Mouse (Mus musculus) ovary, adult 18-20 months (tissue): ENCODE data around the gene Pfdn6.
A peak's percentile ranks its signal among the peaks of the same experiment; 100 is the strongest.
"Not testable (repeated sequence)": the region's sequence is repeated elsewhere in the genome, so short reads cannot be mapped to it uniquely, and the experiment has no call there.

ENCODE experiments used
- DNase-seq: peaks from one replicate; pipeline ENCODE4 v3.0.0; 2022; ENCODE audit warnings: low spot score, mixed read lengths

Pfdn6 gene

DNA sequence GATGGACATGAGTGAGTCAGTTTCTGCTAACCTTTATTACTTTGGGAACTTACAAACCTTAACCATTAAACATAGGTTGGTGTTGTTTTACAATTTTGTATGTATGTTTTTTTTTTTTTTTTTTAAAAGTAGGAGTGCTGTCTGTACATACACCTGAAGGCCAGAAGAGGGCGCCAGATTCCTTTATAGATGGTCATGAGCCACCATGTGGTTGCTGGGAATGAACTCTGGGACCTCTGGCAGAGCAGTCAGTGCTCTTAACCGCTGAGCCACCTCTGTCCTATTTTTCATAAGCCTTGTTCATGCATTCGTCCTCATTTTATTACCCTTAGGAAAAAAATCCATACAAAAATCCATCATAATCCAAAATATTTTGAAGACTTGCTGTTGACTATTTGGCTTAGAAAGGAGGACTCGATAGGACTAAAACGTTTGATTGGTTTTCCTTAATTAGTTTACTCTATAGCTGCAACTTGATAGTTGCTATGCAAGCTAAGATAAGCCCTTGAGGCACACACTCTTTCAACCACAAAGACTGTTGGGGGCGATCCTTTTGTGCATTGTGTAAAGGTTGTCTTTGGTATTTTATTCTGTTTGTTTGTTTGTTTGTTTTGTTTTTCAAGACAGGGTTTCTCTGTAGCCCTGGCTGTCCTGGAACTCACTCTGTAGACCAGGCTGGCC, 42.9 kb downstream of the Pfdn6 start:
- DNase-seq, result no peak

DNA sequence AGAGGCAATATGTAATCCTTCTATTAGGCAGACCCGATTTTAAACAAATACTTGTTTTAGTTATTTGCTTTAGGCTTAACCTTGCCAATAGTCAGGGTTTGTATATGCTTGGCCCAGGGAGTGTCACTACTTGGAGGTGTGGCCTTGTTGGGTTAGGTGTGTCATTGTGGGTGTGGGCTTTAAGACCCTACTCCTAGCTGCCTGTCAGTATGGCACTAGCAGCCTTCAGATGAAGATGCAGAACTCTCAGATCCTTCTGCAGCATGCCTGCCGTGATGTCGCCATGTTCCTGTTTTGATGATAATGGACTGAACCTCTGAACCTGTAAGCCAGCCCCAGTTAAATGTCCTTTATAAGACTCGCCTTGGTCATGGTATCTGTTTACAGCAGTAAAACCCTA, 47.1 kb downstream of the Pfdn6 start:
- DNase-seq, result not testable (repeated sequence)

DNA sequence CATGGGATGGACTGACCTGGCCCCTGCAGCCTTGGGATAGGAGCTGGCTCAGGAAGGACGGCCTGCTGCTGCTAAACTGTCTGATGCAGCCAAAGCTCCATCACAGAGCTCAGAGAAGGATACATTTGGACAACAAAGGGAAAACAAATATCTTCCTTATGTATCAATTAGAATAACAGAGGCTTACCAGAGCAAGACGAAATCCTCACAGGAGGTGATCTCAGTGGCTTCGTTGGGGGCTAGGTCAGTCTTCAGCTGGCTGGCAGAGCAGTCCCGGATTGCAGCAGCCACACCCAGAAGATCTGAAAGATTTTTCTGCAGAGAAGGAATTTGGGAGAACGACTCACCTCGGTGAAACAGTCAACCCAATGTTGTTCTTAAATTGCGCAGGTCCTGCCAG, 47.7 kb downstream of the Pfdn6 start:
- no peak for DNase-seq

DNA sequence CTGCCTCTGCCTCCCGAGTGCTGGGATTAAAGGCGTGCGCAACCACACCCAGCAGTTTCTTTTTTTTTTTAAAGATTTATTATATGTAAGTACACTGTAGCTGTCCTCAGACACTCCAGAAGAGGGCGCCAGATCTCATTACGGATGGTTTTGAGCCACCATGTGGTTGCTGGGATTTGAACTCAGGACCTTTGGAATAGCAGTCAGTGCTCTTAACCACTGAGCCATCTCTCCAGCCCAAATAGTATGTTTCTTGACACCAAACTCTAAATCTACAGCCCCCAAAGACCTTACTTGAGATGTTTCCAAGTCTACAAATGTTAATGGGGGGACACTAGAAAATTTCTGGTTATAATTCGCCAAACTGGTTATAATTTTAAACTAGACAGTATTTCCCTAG, 48.3 kb downstream of the Pfdn6 start:
- not testable (repeated sequence) for DNase-seq

DNA sequence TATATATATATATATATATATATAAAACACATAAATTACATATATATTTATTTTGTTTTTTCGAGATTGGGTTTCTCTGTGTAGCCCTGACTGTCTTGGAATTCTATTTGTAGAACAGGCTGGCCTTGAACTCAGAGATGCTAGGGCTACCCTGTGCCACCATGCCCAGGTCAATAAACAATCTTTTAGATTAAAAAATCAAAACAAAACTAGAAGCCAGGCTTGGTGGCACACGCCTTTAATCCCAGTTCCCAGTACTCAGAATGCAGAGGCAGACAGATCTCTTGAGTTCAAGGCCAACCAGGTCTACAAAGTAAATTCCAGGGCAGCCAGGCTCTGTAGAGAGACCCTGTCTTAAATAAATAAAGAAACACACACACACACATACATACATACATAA, 48.8 kb downstream of the Pfdn6 start:
- no peak for DNase-seq

DNA sequence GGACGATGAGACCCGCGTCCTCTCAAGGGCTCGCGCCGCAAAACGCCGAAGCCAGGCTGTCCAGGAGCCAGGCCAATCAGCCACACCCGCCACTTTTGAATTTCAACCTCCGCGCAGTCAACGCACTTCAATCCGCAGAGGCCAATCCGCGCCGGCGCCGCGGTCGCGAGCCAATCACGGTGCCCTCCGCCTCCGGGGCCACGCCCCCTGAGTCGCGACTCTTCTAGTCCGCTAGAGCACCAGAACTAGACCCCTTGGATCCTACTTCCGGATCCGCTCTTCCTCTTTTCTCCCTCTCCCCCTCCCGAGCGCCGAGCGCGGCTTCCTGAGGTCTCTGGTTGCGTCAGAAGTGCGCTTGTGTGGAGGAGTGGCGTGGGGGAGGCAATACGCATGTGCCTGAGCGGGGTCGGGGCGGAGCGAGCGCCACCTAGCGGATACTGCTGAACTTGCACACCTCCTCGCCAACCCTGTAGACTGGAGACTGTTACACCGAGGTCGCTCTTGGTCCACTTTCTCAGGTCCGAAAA, 49.5 kb downstream of the Pfdn6 start, which contains the start of gene Kifc1:
Gene Kifc1, minus strand, starts transcription at position 129 of the 527 bp plus-strand sequence.
- DNase-seq, result peak; percentile 100

DNA sequence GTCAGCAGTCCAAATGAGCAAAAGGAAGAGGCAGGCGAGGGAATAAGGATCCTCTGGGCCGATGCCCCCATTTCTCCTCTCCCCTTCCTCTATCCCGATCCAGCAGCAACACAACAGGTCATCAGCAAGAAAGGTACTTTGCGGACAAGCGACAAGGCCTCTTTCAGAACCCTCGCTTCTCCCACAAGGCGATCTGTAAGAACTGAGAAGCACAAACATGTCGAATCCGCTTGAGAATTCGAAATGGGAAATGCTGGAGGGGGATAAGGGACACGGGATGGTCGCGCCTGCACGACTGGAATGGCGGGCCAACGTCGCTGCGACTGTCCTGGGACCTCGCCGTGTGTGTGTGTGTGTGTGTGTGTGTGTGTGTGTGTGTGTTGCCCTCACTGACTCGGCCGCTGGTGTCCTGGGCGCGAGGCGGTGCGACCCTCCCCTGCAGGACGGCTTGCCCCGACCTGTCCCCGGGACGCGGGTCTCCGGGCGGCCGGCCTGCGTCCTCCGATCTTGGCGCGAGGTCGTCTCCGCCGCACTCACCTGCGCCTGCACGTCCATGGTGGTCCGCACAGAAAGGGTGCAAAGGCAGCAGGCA, 50.1 kb downstream of the Pfdn6 start:
- DNase-seq, result not testable (repeated sequence)
